Comparison of ENCODE assay signal across 12 mouse cellular contexts in genomic region chr4:144453217-144453616, GRCm38 (mm10).
"Had no signal": no experiment of that assay in that cellular context is flagged by ENCODE, and none has a peak within 500 bp of the region (broad histone marks: within the 10 kb centered on the region; RNA-seq: fewer than 3 reads in every experiment).

Gm9944 (minus strand) TSS chr4:144453317.

- DNase-seq: retina, postnatal 1 day; right cerebral cortex, adult 18-20 months; right cerebral cortex, postnatal 14 days; right cerebral cortex, postnatal 25 days; right cerebral cortex, postnatal 4 days; spleen, adult 18-20 months; thymus, adult 18-20 months; thymus, adult 2 months; thymus, postnatal 14 days; thymus, postnatal 25 days; thymus, postnatal 36 days; thymus, postnatal 4 days had no signal
